Mouse (Mus musculus): ENCODE data around the gene 4930578G10Rik. TPM values are rescaled to one million over a fixed set of nuclear protein-coding genes. Genes with fewer than 3 reads are reported as not detected.

The 4930578G10Rik gene
- polyA plus RNA-seq, 1 experiment: not detected

DNA sequence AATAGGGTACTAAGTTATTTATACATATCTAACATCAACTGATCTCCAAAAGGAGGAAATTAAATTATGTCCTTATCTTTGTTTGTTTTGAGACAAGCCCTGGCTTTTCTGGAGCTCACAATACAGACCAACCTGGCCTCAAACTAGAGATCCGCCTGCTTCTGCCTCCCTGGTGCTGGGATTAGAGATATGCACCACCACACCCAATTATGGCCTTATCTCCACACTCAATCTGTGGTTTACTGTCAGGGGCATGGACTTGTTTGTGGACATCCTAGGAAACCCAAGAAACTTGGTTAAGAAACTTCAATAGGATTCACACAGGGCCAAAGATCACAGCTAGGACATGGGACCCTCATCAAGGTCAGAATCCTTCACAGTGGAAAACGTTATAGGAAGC lies 142.3 kb downstream of the 4930578G10Rik start:
- no peak overlapping the region for H3K27ac ChIP-seq (ENCODE audit: control insufficient read depth, insufficient read depth, low read length)
- no peaks in the 10 kb centered on the region for H3K36me3 ChIP-seq (ENCODE audit: control insufficient read depth, insufficient read depth, low read length)
- no peak for TF ChIP-seq CTCF (IDR thresholded peaks at IDR 0.05; ENCODE audit: borderline replicate concordance, control insufficient read depth, extremely low read depth, insufficient read depth, low read length, poor library complexity)
- no peak overlapping the region for H3K4me3 ChIP-seq (ENCODE audit: control insufficient read depth, insufficient read depth, low read length)
- DNase-seq: no peak
- no peaks in the 10 kb centered on the region for H3K4me1 ChIP-seq (replicated peaks; ENCODE audit: control insufficient read depth, insufficient read depth, low read length)
- no peaks in the 10 kb centered on the region for H3K27me3 ChIP-seq (ENCODE audit: control insufficient read depth, insufficient read depth, low read length)
- WGBS: 85% methylated on average over 2 of the region's 2 CpGs

DNA sequence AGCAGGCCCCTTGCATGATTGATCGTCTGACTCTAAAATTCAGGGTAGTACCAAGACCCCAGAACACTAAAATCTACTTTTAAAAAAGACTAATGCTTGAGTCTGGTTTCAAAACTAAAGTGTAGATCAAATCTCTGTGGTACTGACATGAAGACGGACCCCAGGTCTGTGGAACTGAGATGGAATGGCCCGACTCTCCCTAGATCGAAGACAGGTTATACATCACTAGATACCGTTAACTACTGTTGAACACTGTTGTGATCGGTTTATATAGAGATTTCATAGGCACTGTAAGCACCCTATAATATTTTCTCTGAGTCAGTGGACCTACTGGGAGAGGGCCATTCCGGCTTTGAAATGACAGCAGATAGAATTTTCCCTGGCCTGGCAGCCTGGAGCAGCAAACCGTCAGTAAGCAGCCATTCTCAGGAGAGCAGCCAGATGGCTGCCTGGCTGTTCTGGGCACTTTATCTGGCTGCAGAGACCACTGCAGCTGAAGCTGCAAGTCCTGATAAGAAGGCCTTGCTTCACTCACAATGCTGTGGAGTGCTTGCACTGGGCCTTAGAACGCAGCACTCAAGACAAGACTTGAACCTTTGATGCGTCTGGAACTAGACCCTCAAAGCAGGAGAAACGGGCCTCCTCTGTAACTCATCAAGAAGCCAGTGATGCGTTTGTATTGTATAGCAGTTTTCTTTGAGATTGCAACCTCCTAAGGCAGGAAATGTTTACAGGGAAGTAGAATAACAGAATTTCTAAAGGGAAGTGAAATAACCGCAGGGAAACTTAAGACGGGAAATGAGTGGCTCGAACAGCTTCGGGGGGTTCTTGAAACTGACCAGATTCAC lies 144.7 kb downstream of the 4930578G10Rik start:
- Histone ChIP-seq H3K27me3 (ENCODE audit: control insufficient read depth, insufficient read depth, low read length) (no peaks in the 10 kb centered on the region), H3K4me3 (ENCODE audit: control insufficient read depth, insufficient read depth, low read length) (no peak overlapping the region), H3K36me3 (ENCODE audit: control insufficient read depth, insufficient read depth, low read length) (no peaks in the 10 kb centered on the region), H3K27ac (ENCODE audit: control insufficient read depth, insufficient read depth, low read length) (no peak overlapping the region), H3K4me1 (replicated peaks; ENCODE audit: control insufficient read depth, insufficient read depth, low read length) (no peaks in the 10 kb centered on the region)
- WGBS: 53% methylated on average over 16 of the region's 16 CpGs
- no peak for DNase-seq
- TF ChIP-seq POLR2A (IDR thresholded peaks at IDR 0.05; ENCODE audit: control insufficient read depth, extremely low read depth, insufficient read depth, low read length, poor library complexity) (no peak), CTCF (IDR thresholded peaks at IDR 0.05; ENCODE audit: borderline replicate concordance, control insufficient read depth, extremely low read depth, insufficient read depth, low read length, poor library complexity) (no peak)

DNA sequence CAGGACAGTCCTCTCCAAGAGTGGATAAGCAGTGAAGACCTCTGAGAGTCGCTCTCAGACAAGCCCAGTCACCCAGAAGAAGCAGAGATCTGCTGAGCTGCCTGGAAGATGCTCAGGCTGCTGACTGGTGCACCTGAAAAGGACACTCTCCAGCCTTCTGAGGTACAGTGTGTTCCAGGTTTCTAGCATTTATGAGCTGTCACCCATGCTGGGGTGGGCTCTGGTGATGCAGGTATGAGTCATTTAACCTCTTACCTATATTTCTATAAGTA lies 145.3 kb downstream of the 4930578G10Rik start:
- Histone ChIP-seq H3K4me3 (ENCODE audit: control insufficient read depth, insufficient read depth, low read length) (no peak overlapping the region), H3K4me1 (replicated peaks; ENCODE audit: control insufficient read depth, insufficient read depth, low read length) (no peaks in the 10 kb centered on the region), H3K27ac (ENCODE audit: control insufficient read depth, insufficient read depth, low read length) (no peak overlapping the region), H3K36me3 (ENCODE audit: control insufficient read depth, insufficient read depth, low read length) (no peaks in the 10 kb centered on the region), H3K27me3 (ENCODE audit: control insufficient read depth, insufficient read depth, low read length) (no peaks in the 10 kb centered on the region)
- TF ChIP-seq CTCF (IDR thresholded peaks at IDR 0.05; ENCODE audit: borderline replicate concordance, control insufficient read depth, extremely low read depth, insufficient read depth, low read length, poor library complexity): no peak
- 7% methylated on average over 1 of the region's 1 CpGs for whole genome bisulfite sequencing
- no peak for DNase-seq

DNA sequence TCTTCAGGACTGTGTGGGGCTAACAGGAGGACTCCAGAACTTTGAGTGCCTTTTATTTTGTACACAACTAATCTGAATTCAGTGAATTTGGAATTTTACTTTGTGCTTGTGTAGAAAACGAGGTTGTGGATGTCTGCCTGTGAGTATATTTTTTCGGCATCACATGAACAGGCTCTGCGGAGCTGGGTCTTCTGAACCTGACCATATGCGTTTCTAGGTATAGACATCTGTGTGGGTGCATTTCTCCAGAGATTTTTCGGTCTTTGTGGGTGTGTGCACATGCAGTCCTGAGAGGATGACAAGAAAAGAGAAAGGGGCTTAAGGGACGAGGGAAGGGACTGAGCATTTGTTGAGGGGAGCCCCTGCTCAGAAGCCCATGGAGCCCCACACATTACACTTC lies 151.6 kb downstream of the 4930578G10Rik start:
- DNase-seq: no peak
- H3K27ac ChIP-seq (ENCODE audit: control insufficient read depth, insufficient read depth, low read length): no peak overlapping the region
- 92% methylated on average over 6 of the region's 6 CpGs for WGBS
- no peaks in the 10 kb centered on the region for H3K4me1 ChIP-seq (replicated peaks; ENCODE audit: control insufficient read depth, insufficient read depth, low read length)
- no peaks in the 10 kb centered on the region for H3K27me3 ChIP-seq (ENCODE audit: control insufficient read depth, insufficient read depth, low read length)
- no peak overlapping the region for H3K4me3 ChIP-seq (ENCODE audit: control insufficient read depth, insufficient read depth, low read length)
- H3K36me3 ChIP-seq (ENCODE audit: control insufficient read depth, insufficient read depth, low read length): no peaks in the 10 kb centered on the region
- TF ChIP-seq CTCF (IDR thresholded peaks at IDR 0.05; ENCODE audit: borderline replicate concordance, control insufficient read depth, extremely low read depth, insufficient read depth, low read length, poor library complexity): no peak
- TF ChIP-seq POLR2A (IDR thresholded peaks at IDR 0.05; ENCODE audit: control insufficient read depth, extremely low read depth, insufficient read depth, low read length, poor library complexity): no peak

DNA sequence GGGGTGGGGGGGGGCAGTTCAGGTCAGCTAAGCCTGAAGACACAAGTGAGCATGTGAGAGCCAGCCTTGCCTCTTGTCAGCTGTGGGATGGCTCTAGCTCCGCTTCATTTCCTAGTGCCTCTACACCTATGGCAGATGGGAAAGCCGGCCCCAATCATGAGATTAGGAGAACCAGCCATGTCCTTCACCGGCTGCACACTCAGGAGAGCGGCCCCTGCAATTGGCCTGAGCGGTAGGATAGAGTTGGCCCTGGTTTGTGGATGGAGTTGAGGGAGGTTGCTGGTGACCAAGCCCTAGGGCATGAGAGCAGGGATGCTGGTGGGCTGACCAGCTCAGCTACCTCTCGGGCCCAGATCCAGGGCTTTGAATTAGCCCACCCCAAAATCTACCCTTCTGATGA lies 153.5 kb downstream of the 4930578G10Rik start:
- TF ChIP-seq POLR2A (IDR thresholded peaks at IDR 0.05; ENCODE audit: control insufficient read depth, extremely low read depth, insufficient read depth, low read length, poor library complexity) (no peak), CTCF (IDR thresholded peaks at IDR 0.05; ENCODE audit: borderline replicate concordance, control insufficient read depth, extremely low read depth, insufficient read depth, low read length, poor library complexity) (no peak)
- Histone ChIP-seq H3K27ac (ENCODE audit: control insufficient read depth, insufficient read depth, low read length) (no peak overlapping the region), H3K27me3 (ENCODE audit: control insufficient read depth, insufficient read depth, low read length) (no peaks in the 10 kb centered on the region), H3K36me3 (ENCODE audit: control insufficient read depth, insufficient read depth, low read length) (no peaks in the 10 kb centered on the region), H3K4me3 (ENCODE audit: control insufficient read depth, insufficient read depth, low read length) (no peak overlapping the region), H3K4me1 (replicated peaks; ENCODE audit: control insufficient read depth, insufficient read depth, low read length) (no peaks in the 10 kb centered on the region)
- 96% methylated on average over 6 of the region's 6 CpGs for WGBS
- no peak for DNase-seq

DNA sequence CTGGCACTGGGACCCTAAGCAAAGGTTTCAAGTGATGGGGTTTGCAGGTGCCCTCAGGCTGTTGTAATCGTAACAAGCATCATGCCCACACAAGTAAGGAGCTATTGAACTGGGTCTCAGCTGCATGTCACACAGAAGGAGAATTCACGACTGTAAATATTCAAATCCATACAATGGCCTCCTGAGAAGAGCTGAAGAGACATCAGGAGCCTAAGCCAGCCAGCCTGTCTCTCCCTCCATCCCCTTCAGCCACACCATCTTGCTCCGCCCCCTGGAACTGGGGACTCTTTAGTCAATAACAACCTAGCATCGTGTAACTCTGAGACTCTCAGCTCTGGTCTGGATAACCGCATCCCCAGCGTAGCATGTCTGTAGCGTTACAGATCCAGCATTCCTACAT lies 155.8 kb downstream of the 4930578G10Rik start:
- WGBS: 88% methylated on average over 7 of the region's 7 CpGs
- no peak for TF ChIP-seq CTCF (IDR thresholded peaks at IDR 0.05; ENCODE audit: borderline replicate concordance, control insufficient read depth, extremely low read depth, insufficient read depth, low read length, poor library complexity)

DNA sequence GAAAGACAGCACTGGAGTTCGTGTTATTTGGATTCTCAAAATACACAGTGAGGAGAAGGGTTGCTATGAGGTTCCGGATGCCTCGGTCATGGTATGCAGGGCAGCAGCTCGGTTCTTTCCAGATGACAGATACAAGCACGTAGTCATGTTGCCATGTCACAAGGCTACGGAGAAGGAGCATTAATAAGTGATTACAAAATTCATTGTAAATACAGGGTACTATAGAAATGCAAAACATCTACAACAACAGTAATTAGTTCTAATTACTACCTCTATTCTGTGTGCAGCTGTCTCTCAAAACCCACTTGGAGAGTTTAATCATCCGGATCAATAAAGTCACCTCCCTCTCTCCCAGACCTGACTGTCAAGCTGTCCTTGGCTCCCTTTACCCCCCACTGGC lies 159.8 kb downstream of the 4930578G10Rik start:
- H3K27me3 ChIP-seq (ENCODE audit: control insufficient read depth, insufficient read depth, low read length): no peaks in the 10 kb centered on the region
- TF ChIP-seq CTCF (IDR thresholded peaks at IDR 0.05; ENCODE audit: borderline replicate concordance, control insufficient read depth, extremely low read depth, insufficient read depth, low read length, poor library complexity): no peak
- TF ChIP-seq POLR2A (IDR thresholded peaks at IDR 0.05; ENCODE audit: control insufficient read depth, extremely low read depth, insufficient read depth, low read length, poor library complexity): no peak
- no peak overlapping the region for H3K4me3 ChIP-seq (ENCODE audit: control insufficient read depth, insufficient read depth, low read length)
- no peaks in the 10 kb centered on the region for H3K36me3 ChIP-seq (ENCODE audit: control insufficient read depth, insufficient read depth, low read length)
- no peak for DNase-seq
- no peak overlapping the region for H3K27ac ChIP-seq (ENCODE audit: control insufficient read depth, insufficient read depth, low read length)
- H3K4me1 ChIP-seq (replicated peaks; ENCODE audit: control insufficient read depth, insufficient read depth, low read length): no peaks in the 10 kb centered on the region
- WGBS: 92% methylated on average over 7 of the region's 7 CpGs

More for the DNA sequence above, 155.8 kb downstream of the 4930578G10Rik start:
- Histone ChIP-seq H3K4me3 (ENCODE audit: control insufficient read depth, insufficient read depth, low read length) (no peak overlapping the region), H3K27me3 (ENCODE audit: control insufficient read depth, insufficient read depth, low read length) (no peaks in the 10 kb centered on the region), H3K36me3 (ENCODE audit: control insufficient read depth, insufficient read depth, low read length) (no peaks in the 10 kb centered on the region), H3K27ac (ENCODE audit: control insufficient read depth, insufficient read depth, low read length) (no peak overlapping the region), H3K4me1 (replicated peaks; ENCODE audit: control insufficient read depth, insufficient read depth, low read length) (no peaks in the 10 kb centered on the region)
- DNase-seq: no peak

Other genes with a start within 250 kb of the 4930578G10Rik start
- 0.04 and 0.09 TPM in 2 replicates for gene Fam205a2, start 207.4 kb upstream of the 4930578G10Rik start, polyA plus RNA-seq (2012; rRNA removed)
- gene Gm10591, start 123.3 kb upstream of the 4930578G10Rik start, polyA plus RNA-seq (2012; rRNA removed): 5.9 and 9.4 TPM in 2 replicates
- gene Gm2564, start 105.8 kb upstream of the 4930578G10Rik start, polyA plus RNA-seq (2012; rRNA removed): 15.6 and 26.6 TPM in 2 replicates
- not detected in 2 replicates for gene Ccl27b, start 80.3 kb upstream of the 4930578G10Rik start, polyA plus RNA-seq (2012; rRNA removed)
- 0.26 and 2.1 TPM in 2 replicates for gene Il11ra2, start 73.7 kb upstream of the 4930578G10Rik start, polyA plus RNA-seq (2012; rRNA removed)
- gene Ccl19, start 21.0 kb downstream of the 4930578G10Rik start, polyA plus RNA-seq (2012; rRNA removed): 67.6 and 101 TPM in 2 replicates
- gene Ccl21a, start 38.4 kb downstream of the 4930578G10Rik start, polyA plus RNA-seq (2012; rRNA removed): 453 and 548 TPM in 2 replicates
- 0.04 TPM in 1 of 2 replicates, not detected in the other for gene Fam205a1, start 118.3 kb downstream of the 4930578G10Rik start, polyA plus RNA-seq (2012; rRNA removed)
- not detected in 2 replicates for gene Gm12394, start 121.2 kb downstream of the 4930578G10Rik start, polyA plus RNA-seq (2012; rRNA removed)
- not detected in 2 replicates for gene Fam205c, start 138.7 kb downstream of the 4930578G10Rik start, polyA plus RNA-seq (2012; rRNA removed)
- 1.5 and 2.3 TPM in 2 replicates for gene Phf24, start 181.1 kb downstream of the 4930578G10Rik start, polyA plus RNA-seq (2012; rRNA removed)
- gene Dnajb5, start 214.3 kb downstream of the 4930578G10Rik start, polyA plus RNA-seq (2012; rRNA removed): 9.1 and 12.6 TPM in 2 replicates
- not detected in 2 replicates for gene 1700022I11Rik, start 234.1 kb downstream of the 4930578G10Rik start, polyA plus RNA-seq (2012; rRNA removed)